Mouse (Mus musculus): ENCODE results near the gene A730049H05Rik.

- TF ChIP-seq CTCF (IDR thresholded peaks at IDR 0.05; ENCODE audit: extremely low read depth, insufficient read depth, insufficient read length, insufficient replicate concordance) (no peak), POLR2A (IDR thresholded peaks at IDR 0.05; ENCODE audit: low read depth, low read length) (no peak)
Measured at GRCm38 (mm10) chr6:92883131-92883900, 67.0 kb downstream of the A730049H05Rik start.
